Mouse (Mus musculus): ENCODE results near the gene Gpr4.
A peak's percentile ranks its signal among the peaks of the same experiment; 100 is the strongest.

Gene Gpr4

GRCm38 (mm10) chr7:19211996-19212755 lies at the start of gene Gpr4:
TSS of gene Gpr4 (plus strand) at chr7:19212538.
- DNase-seq, result peak; percentile 42

- DNase-seq, result no peak
Observed at GRCm38 (mm10) chr7:19162928-19163327, 49.4 kb upstream of the Gpr4 start.

- no peak for DNase-seq
Observed at GRCm38 (mm10) chr7:19163752-19164151, 48.6 kb upstream of the Gpr4 start.

GRCm38 (mm10) chr7:19164189-19164588 lies 48.1 kb upstream of the Gpr4 start:
- no peak for DNase-seq

GRCm38 (mm10) chr7:19164978-19165377 lies 47.4 kb upstream of the Gpr4 start:
- DNase-seq, result no peak

GRCm38 (mm10) chr7:19165656-19166423 lies 46.5 kb upstream of the Gpr4 start, which contains the start of gene Gipr:
TSS of gene Gipr (minus strand) at chr7:19166127.
- DNase-seq, result no peak

- no peak for DNase-seq
Observed at GRCm38 (mm10) chr7:19166990-19167389, 45.3 kb upstream of the Gpr4 start.

- no peak for DNase-seq
Observed at GRCm38 (mm10) chr7:19169506-19169905, 42.8 kb upstream of the Gpr4 start.

GRCm38 (mm10) chr7:19170142-19170541 lies 42.2 kb upstream of the Gpr4 start:
- DNase-seq, result peak; percentile 74

GRCm38 (mm10) chr7:19171831-19172230 lies 40.5 kb upstream of the Gpr4 start:
- DNase-seq, result no peak

- peak; percentile 99 for DNase-seq
Observed at GRCm38 (mm10) chr7:19172874-19173273, 39.5 kb upstream of the Gpr4 start.

- peak; percentile 74 for DNase-seq
Observed at GRCm38 (mm10) chr7:19175708-19176515, 36.4 kb upstream of the Gpr4 start, which contains the start of gene Eml2. TSS of gene Eml2 (plus strand) at chr7:19176421.

GRCm38 (mm10) chr7:19176516-19176947 lies 35.8 kb upstream of the Gpr4 start:
- peak; percentile 68 for DNase-seq

GRCm38 (mm10) chr7:19177216-19177615 lies 35.1 kb upstream of the Gpr4 start:
- no peak for DNase-seq

- DNase-seq, result no peak
Observed at GRCm38 (mm10) chr7:19178035-19178434, 34.3 kb upstream of the Gpr4 start.

- DNase-seq, result peak; percentile 89
Observed at GRCm38 (mm10) chr7:19178443-19179092, 33.8 kb upstream of the Gpr4 start.

GRCm38 (mm10) chr7:19179173-19179572 lies 33.2 kb upstream of the Gpr4 start:
- peak; percentile 72 for DNase-seq

- no peak for DNase-seq
Observed at GRCm38 (mm10) chr7:19179936-19180335, 32.4 kb upstream of the Gpr4 start.

- no peak for DNase-seq
Observed at GRCm38 (mm10) chr7:19180862-19181429, 31.4 kb upstream of the Gpr4 start.

GRCm38 (mm10) chr7:19184250-19184649 lies 28.1 kb upstream of the Gpr4 start:
- no peak for DNase-seq

GRCm38 (mm10) chr7:19184758-19185157 lies 27.6 kb upstream of the Gpr4 start:
- no peak for DNase-seq

GRCm38 (mm10) chr7:19194676-19195075 lies 17.7 kb upstream of the Gpr4 start:
- DNase-seq, result no peak

Data from right cerebral cortex, postnatal 4 days (tissue).